Mouse (Mus musculus) erythroblast, embryonic 14.5 days (primary cell): ENCODE results near the gene Slc9a3r1.

ENCODE experiments used
- GATA1 ChIP-seq: IDR thresholded peaks from 2 replicates; pipeline ENCODE4 v1.6.1; 2012; ENCODE audit warnings: low read length, inconsistent platforms, mixed read lengths
- TAL1 ChIP-seq: IDR thresholded peaks from 3 replicates; pipeline ENCODE4 v1.6.1; 2012; ENCODE audit warnings: low read length, inconsistent platforms, mixed read lengths

DNA sequence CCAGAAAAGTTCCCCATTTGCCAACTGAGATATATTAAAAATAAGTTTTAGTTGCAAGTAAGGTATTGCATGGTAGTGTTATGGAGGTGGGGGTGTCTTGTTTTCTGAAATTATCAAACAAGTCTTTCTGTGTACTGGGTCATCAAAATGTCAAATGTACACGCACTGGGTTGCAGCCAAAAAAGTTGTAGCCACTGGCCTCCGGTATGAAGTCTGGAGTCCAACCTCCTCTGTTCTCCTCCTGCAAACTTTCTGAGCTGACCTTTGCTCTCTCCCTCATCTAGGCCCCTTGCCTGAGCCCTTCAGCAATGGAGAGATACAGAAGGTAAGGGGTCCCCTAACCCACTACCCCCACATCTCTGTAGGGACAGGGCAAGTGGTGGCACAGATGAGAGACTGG is 15.6 kb downstream of the Slc9a3r1 start:
- TF ChIP-seq GATA1 (no peak), TAL1 (no peak)
